Mouse (Mus musculus): ENCODE results near the gene Olfr1166.

GRCm38 (mm10) chr2:88128172-88128571, at the start of gene Olfr1166:
- no peak for TF ChIP-seq EP300 (IDR thresholded peaks at IDR 0.05; ENCODE audit: low read depth)
- no peak for TF ChIP-seq CTCF (IDR thresholded peaks at IDR 0.05; ENCODE audit: low read depth)
